Mouse (Mus musculus): Measurements from ENCODE around the gene Arl8a.

Arl8a gene

GRCm38 (mm10) chr1:135199014-135199819, 52.6 kb downstream of the Arl8a start:
- no peak for DNase-seq (ENCODE audit: low spot score)

GRCm38 (mm10) chr1:135200400-135200799, 53.8 kb downstream of the Arl8a start:
- DNase-seq (ENCODE audit: low spot score) = no peak

- DNase-seq (ENCODE audit: low spot score) = peak; percentile 51
Measured at GRCm38 (mm10) chr1:135204196-135205126, 57.8 kb downstream of the Arl8a start.

GRCm38 (mm10) chr1:135205257-135205656, 58.6 kb downstream of the Arl8a start:
- DNase-seq (ENCODE audit: low spot score) = no peak
